Mouse (Mus musculus): Measurements from ENCODE around the gene Nagk.
A peak's percentile ranks its signal among the peaks of the same experiment; 100 is the strongest.
"Not testable (repeated sequence)": the region's sequence is repeated elsewhere in the genome, so short reads cannot be mapped to it uniquely, and the experiment has no call there.

The Nagk gene

DNA sequence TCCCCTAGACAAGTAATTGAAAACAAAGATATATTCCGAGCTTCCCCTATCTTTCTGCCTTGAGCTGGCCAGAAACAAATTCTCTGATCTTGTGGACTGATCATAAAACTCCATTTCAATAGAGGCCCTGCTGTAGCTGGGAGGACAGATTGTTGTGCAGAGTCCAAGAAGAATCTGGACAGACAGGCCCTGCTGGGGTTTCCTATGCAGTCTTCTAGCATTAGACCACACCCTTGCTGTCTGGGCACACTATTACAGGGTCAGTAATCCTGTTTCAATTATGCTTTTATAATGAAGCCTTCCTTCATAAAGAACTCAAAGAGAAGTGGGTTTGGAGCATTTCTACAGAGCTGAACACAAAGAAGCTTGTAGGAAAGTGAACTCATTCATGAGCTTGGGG lies 24.2 kb downstream of the Nagk start:
- no peak for DNase-seq

DNA sequence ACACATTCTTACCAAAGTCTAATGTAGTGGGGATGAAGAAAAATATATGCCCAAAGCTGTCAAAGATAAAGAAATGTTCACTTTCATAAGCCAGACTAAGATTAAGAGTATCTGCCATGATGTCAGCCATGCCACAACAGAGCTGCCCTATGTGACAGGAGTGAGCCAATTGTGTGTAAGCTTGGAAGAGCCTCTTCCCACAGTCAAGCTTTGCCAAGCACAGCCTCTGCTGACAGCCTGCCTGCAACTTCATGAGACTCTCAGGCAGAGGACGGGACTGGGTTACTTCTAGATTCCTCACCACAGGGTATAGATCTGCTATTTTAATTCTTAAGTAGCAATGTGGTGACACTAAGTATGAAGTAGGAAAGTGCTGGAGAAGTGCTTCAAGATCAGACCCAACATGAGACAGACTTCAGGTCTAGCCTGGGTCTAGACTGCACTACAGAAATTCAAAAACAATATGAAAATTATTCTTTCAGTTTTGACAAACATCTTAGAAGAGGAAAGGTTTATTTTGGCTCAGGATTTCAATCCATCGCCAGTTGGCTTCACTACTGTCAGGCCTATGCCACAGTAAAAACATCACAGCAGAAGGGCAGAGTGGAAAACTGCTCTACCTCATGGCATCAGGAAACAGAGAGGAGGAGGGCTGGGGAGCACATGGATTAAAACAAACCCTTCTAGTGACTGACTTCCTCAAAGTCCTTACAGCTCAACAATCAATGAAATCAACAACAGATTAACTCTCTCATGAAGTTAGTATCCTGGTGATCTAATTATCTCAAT lies 26.1 kb downstream of the Nagk start:
- no peak for DNase-seq

DNA sequence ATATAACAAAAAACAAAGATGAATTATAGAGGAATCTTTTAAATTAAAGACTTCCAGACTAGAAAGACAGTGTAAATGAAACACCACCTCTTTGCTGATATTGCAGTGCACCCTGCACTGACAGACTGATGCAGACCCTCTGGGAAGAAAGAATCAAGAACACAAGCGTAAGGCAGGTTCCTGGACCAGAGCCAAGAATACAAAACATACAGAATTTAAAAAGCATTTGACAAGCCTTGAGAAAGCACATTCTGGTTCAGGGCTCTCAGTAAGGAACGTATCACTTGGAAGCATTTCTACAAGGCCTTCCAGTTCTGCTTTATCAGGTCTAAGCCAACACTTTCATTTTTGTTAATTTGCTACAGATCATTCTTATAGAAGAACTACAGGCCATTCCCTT lies 27.1 kb downstream of the Nagk start:
- DNase-seq: no peak

DNA sequence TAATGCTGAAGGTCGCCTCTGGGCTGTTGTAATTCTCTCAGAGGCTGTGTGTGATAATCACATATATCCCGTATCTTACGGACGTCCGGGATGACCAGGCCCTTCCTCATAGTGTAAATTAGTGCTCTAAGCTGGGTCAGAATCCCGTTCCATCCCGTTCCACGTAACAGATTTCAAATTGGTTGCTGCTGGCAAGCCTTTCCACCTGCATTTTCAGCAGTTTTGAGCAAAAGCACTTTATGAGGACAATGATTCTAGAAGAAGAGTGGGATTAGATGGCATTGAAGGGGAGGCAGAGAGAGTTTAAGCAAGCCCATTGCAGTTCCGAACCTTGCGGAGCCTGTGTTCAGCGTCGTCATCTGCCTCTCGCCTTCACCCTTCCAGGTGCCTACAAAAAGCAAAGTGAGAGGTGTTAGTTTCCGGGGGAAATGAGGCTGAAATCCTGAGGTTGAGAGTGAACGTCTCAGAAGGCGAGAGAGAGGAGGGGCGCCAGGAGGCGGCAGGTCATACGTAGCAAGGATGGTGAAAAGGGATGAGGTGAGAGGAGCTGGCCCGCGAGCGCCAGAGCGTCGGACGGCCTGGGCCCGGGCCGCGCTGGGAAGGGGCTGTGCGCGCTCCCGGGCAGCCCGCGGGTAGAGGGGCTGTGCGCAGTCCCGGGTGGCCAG lies 36.3 kb downstream of the Nagk start:
- DNase-seq: no peak

DNA sequence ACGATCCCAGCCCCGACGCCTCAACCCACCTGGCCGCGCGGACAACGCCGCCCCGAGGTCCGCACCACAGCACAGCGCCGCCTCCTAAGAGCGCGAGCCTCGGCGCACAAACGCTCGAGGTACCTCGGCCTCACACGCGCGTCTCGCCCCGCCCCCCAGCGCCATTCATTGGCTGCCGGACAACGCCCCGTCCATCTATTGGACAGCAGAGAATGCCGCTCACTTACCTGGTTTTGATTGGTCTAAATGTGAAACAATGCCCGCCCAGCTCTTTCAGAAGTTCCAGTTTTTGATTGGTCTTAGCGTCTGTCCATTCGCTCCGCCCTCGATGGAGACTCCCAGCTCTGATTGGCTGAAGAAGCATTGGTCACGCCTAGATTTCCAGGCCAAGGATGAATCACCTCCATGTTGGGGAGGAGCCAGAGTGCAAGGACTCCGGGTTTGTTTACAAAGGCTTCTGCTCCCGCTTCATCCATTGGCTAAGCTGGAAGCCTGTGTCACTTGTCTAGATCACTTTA lies 36.9 kb downstream of the Nagk start, which contains the start of gene Paip2b:
Gene Paip2b (minus strand): TSS at position 136 of the 518 bp plus-strand sequence.
- DNase-seq: peak; percentile 98

DNA sequence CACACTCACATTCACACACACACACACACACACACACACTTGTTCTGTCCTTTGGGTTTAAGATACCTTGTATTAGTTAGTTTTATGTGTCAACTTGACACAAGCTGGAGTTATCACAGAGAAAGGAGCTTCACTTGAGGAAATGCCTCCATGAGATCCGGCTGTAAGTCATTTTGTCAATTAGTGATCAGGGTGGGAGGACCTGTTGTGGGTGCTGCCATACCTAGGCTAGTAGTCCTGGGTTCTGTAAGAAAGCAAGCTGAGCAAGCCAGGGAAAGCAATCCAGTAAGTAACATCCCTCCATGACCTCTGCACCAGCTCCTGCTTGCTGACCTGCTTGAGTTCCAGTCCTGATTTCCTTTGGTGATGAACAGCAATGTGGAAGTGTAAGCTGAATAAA lies 37.6 kb downstream of the Nagk start:
- not testable (repeated sequence) for DNase-seq

DNA sequence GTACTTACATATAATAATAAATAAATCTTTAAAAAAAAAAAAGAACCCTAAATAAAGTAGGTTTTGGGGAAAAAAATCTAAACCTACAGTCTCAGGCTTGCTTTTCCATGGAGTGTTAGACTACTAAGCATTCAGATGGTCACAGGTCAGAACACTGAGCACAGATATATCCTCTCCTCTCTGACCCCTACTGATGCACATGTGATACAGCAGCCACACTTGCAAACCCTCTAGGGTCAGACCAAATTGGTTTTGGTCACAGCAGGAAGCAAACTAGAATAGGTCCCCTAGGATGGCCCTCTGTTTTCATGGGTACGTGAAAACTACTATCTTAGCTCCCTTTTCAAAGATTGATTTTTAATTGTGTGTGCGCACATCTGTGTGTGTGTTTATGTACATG lies 42.0 kb downstream of the Nagk start:
- DNase-seq: no peak

DNA sequence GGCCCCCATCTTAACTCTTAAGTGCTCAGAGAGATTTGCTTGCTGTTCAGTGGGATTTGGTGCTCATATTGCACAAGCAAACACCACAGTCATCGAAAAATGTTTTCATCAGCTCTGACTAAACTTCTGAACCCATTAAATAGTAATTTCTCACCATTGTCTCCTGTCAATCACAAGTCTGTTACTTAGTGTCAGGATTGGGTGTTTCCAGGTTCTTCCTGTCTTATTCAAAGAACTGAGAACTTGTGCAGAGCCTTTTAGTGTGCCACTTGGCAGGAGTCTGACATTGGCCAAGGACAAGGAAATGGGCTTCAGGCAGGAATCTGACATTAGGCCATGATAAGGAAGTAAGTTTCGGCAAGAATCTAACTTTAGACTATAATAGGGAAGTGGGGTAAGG lies 43.3 kb downstream of the Nagk start:
- no peak for DNase-seq

DNA sequence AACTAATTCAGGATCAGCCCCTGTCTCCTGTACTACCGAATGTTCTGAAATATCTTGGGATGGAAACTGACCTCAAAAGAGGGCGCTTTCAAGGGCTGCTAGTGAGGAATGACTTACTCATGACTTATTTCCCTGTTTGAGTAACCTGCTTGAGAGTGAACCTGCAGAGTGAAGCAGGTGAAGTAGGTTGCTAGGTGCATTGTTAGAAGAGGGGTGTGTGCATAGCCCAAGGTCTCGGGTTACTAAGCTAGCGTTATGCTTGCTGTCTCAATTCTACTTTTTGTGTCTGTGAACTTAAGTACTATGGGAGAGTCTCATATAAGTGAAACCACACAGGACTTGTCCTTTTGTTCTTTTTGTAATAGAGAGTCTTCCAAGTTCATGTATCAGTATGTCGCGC lies 45.3 kb downstream of the Nagk start:
- no peak for DNase-seq

DNA sequence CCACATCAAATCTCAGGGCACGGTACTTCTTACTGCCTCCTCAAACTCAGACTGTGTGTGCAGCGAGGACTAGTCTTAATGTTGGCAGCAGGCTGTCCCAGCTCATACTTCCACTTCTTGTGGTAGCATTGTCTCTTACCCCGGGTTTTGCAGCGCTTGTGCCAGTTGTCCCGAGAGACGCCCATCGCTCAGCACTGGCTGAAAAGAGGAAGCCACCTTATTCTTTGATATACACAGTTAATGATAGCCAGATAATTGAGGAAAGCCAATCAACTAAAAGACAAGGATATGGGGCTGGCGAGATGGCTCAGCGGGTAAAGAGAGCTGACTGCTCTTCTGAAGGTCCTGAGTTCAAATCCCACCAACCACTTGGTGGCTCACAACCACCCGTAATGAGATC lies 50.1 kb downstream of the Nagk start:
- no peak for DNase-seq

DNA sequence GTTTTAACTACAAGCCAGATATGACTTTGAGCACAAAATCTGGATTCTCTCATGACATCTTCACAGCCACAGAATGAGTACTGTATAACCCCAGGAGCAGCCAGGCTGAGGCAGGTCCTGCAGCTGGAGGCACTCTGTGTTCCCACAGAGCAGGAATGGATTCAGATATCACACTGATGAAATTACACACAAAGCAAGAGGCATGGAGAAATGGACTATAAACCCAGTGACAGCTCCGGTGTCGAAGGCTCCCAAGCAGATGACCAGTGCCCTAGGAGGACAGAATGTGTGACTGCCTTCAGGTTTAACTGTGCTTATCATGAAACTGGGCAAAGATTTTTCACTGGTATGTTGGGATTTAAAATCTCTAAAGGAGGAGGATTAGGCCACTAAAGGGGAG lies 51.4 kb downstream of the Nagk start:
- no peak for DNase-seq

DNA sequence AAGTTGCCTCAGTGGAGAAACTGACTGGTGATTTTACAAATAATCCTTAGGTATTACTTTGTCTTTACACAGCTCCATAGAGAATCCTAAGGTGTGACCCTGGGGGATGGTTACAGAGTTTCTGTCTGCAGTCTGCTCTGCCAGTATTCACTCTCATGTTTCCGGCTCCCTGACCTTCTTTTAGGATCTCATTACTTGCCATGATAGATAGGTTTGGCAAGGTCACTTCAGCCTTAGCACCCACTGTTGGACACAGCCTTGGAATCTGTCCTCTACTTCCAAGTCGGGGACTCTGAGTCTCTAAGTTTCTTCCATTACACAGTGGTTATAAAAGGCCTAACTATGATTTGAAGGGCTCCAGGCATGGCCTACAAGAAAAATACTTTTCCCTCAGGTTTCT lies 54.7 kb downstream of the Nagk start:
- no peak for DNase-seq

All from right cerebral cortex, postnatal 25 days (tissue).